Mouse (Mus musculus): Measurements from ENCODE around the gene Hdac11. TPM values are rescaled to one million over a fixed set of nuclear protein-coding genes. Genes with fewer than 3 reads are reported as not detected.
A peak's percentile ranks its signal among the peaks of the same experiment; 100 is the strongest.

Hdac11 gene
- polyA plus RNA-seq, 1 experiment from 2014 or later = 7.2 TPM

GRCm38 (mm10) chr6:91159047-91159446 is 2.6 kb downstream of the Hdac11 start:
- no peak for DNase-seq (ENCODE audit: low spot score)
- Histone ChIP-seq H3K4me1 (replicated peaks; ENCODE audit: control insufficient read depth, insufficient read depth, low read length) (peaks cover 69% of the 10 kb centered on the region), H3K9ac (ENCODE audit: low read depth, low read length) (peak overlapping the region; percentile 64), H3K27ac (ENCODE audit: low read depth, low read length) (peak overlapping the region; percentile 82), H3K36me3 (ENCODE audit: control insufficient read depth, insufficient read depth, low read length) (no peaks in the 10 kb centered on the region), H3K4me3 (ENCODE audit: low read depth, low read length) (peak overlapping the region; percentile 18), H3K4me2 (peak overlapping the region; percentile 90), H3K9me3 (ENCODE audit: control insufficient read depth, low read length) (no peaks in the 10 kb centered on the region), H3K27me3 (replicated peaks; ENCODE audit: control insufficient read depth, insufficient read depth, low read length) (no peaks in the 10 kb centered on the region)
- peak; percentile 29 for ATAC-seq (replicated peaks; ENCODE audit: low FRiP score)
- 61% methylated on average over 9 of the region's 9 CpGs for WGBS

- Histone ChIP-seq H3K27me3 (replicated peaks; ENCODE audit: control insufficient read depth, insufficient read depth, low read length) (no peaks in the 10 kb centered on the region), H3K36me3 (ENCODE audit: control insufficient read depth, insufficient read depth, low read length) (no peaks in the 10 kb centered on the region), H3K4me3 (ENCODE audit: low read depth, low read length) (no peak overlapping the region), H3K9me3 (ENCODE audit: control insufficient read depth, low read length) (no peaks in the 10 kb centered on the region), H3K4me1 (replicated peaks; ENCODE audit: control insufficient read depth, insufficient read depth, low read length) (peaks cover 79% of the 10 kb centered on the region), H3K9ac (ENCODE audit: low read depth, low read length) (0 out of 2 replicates have a peak overlapping the region, but pooled peaks have one; percentile 25), H3K27ac (ENCODE audit: low read depth, low read length) (peak overlapping the region; percentile 46), H3K4me2 (peak overlapping the region; percentile 14)
- ATAC-seq (replicated peaks; ENCODE audit: low FRiP score) = no peak
- no peak for DNase-seq (ENCODE audit: low spot score)
- WGBS = 70% methylated on average over 3 of the region's 3 CpGs
Measured at GRCm38 (mm10) chr6:91160399-91160798, 3.9 kb downstream of the Hdac11 start.

- ATAC-seq (replicated peaks; ENCODE audit: low FRiP score) (no peak), DNase-seq (ENCODE audit: low spot score) (no peak)
- Histone ChIP-seq H3K9ac (ENCODE audit: low read depth, low read length) (no peak overlapping the region), H3K36me3 (ENCODE audit: control insufficient read depth, insufficient read depth, low read length) (no peaks in the 10 kb centered on the region), H3K9me3 (ENCODE audit: control insufficient read depth, low read length) (no peaks in the 10 kb centered on the region), H3K4me2 (no peak overlapping the region), H3K4me3 (ENCODE audit: low read depth, low read length) (no peak overlapping the region), H3K4me1 (replicated peaks; ENCODE audit: control insufficient read depth, insufficient read depth, low read length) (peaks cover 75% of the 10 kb centered on the region), H3K27me3 (replicated peaks; ENCODE audit: control insufficient read depth, insufficient read depth, low read length) (no peaks in the 10 kb centered on the region), H3K27ac (ENCODE audit: low read depth, low read length) (no peak overlapping the region)
- 74% methylated on average over 2 of the region's 2 CpGs for WGBS
Measured at GRCm38 (mm10) chr6:91160976-91161375, 4.5 kb downstream of the Hdac11 start.

GRCm38 (mm10) chr6:91161506-91162235 is 5.2 kb downstream of the Hdac11 start:
- peaks cover 70% of the 10 kb centered on the region for H3K4me1 ChIP-seq (replicated peaks; ENCODE audit: control insufficient read depth, insufficient read depth, low read length)
- ATAC-seq (replicated peaks; ENCODE audit: low FRiP score) (no peak), DNase-seq (ENCODE audit: low spot score) (no peak)
- H3K36me3 ChIP-seq (ENCODE audit: control insufficient read depth, insufficient read depth, low read length) = no peaks in the 10 kb centered on the region
- H3K4me3 ChIP-seq (ENCODE audit: low read depth, low read length) = no peak overlapping the region
- no peaks in the 10 kb centered on the region for H3K9me3 ChIP-seq (ENCODE audit: control insufficient read depth, low read length)
- H3K9ac ChIP-seq (ENCODE audit: low read depth, low read length) = peak overlapping the region; percentile 40; the same call in 1 of the 2 replicates
- H3K27me3 ChIP-seq (replicated peaks; ENCODE audit: control insufficient read depth, insufficient read depth, low read length) = no peaks in the 10 kb centered on the region
- no peak overlapping the region for H3K4me2 ChIP-seq
- 65% methylated on average over 6 of the region's 6 CpGs for WGBS
- H3K27ac ChIP-seq (ENCODE audit: low read depth, low read length) = peak overlapping the region; percentile 95

GRCm38 (mm10) chr6:91162314-91162713 is 5.8 kb downstream of the Hdac11 start:
- 89% methylated on average over 5 of the region's 5 CpGs for WGBS
- no peak overlapping the region for H3K4me3 ChIP-seq (ENCODE audit: low read depth, low read length)
- no peak overlapping the region for H3K4me2 ChIP-seq
- peak overlapping the region; percentile 95 for H3K27ac ChIP-seq (ENCODE audit: low read depth, low read length)
- no peaks in the 10 kb centered on the region for H3K9me3 ChIP-seq (ENCODE audit: control insufficient read depth, low read length)
- no peaks in the 10 kb centered on the region for H3K27me3 ChIP-seq (replicated peaks; ENCODE audit: control insufficient read depth, insufficient read depth, low read length)
- H3K36me3 ChIP-seq (ENCODE audit: control insufficient read depth, insufficient read depth, low read length) = no peaks in the 10 kb centered on the region
- peak overlapping the region; percentile 9; the same call in 1 of the 2 replicates for H3K9ac ChIP-seq (ENCODE audit: low read depth, low read length)
- H3K4me1 ChIP-seq (replicated peaks; ENCODE audit: control insufficient read depth, insufficient read depth, low read length) = peaks cover 66% of the 10 kb centered on the region
- ATAC-seq (replicated peaks; ENCODE audit: low FRiP score) (no peak), DNase-seq (ENCODE audit: low spot score) (no peak)

GRCm38 (mm10) chr6:91163195-91163911 is 6.9 kb downstream of the Hdac11 start:
- Histone ChIP-seq H3K9me3 (ENCODE audit: control insufficient read depth, low read length) (no peaks in the 10 kb centered on the region), H3K27me3 (replicated peaks; ENCODE audit: control insufficient read depth, insufficient read depth, low read length) (no peaks in the 10 kb centered on the region), H3K4me2 (peak overlapping the region; percentile 58), H3K27ac (ENCODE audit: low read depth, low read length) (peak overlapping the region; percentile 95), H3K4me1 (replicated peaks; ENCODE audit: control insufficient read depth, insufficient read depth, low read length) (peaks cover 61% of the 10 kb centered on the region), H3K4me3 (ENCODE audit: low read depth, low read length) (no peak overlapping the region), H3K36me3 (ENCODE audit: control insufficient read depth, insufficient read depth, low read length) (no peaks in the 10 kb centered on the region), H3K9ac (ENCODE audit: low read depth, low read length) (peak overlapping the region; percentile 60)
- 25% methylated on average over 5 of the region's 5 CpGs for WGBS
- ATAC-seq (replicated peaks; ENCODE audit: low FRiP score) (peak; percentile 95), DNase-seq (ENCODE audit: low spot score) (peak; percentile 70)

- DNase-seq (ENCODE audit: low spot score) = no peak
- H3K36me3 ChIP-seq (ENCODE audit: control insufficient read depth, insufficient read depth, low read length) = no peaks in the 10 kb centered on the region
- no peaks in the 10 kb centered on the region for H3K27me3 ChIP-seq (replicated peaks; ENCODE audit: control insufficient read depth, insufficient read depth, low read length)
- H3K4me1 ChIP-seq (replicated peaks; ENCODE audit: control insufficient read depth, insufficient read depth, low read length) = peaks cover 50% of the 10 kb centered on the region
- ATAC-seq (replicated peaks; ENCODE audit: low FRiP score) = no peak
- H3K27ac ChIP-seq (ENCODE audit: low read depth, low read length) = peak overlapping the region; percentile 95
- no peaks in the 10 kb centered on the region for H3K9me3 ChIP-seq (ENCODE audit: control insufficient read depth, low read length)
- no peak overlapping the region for H3K4me3 ChIP-seq (ENCODE audit: low read depth, low read length)
- H3K4me2 ChIP-seq = no peak overlapping the region
- no peak overlapping the region for H3K9ac ChIP-seq (ENCODE audit: low read depth, low read length)
- WGBS = 89% methylated on average over 2 of the region's 2 CpGs
Measured at GRCm38 (mm10) chr6:91164584-91164983, 8.1 kb downstream of the Hdac11 start.

- ATAC-seq (replicated peaks; ENCODE audit: low FRiP score) = no peak
- DNase-seq (ENCODE audit: low spot score) = peak; percentile 53
- no peaks in the 10 kb centered on the region for H3K36me3 ChIP-seq (ENCODE audit: control insufficient read depth, insufficient read depth, low read length)
- no peak overlapping the region for H3K9ac ChIP-seq (ENCODE audit: low read depth, low read length)
- H3K27me3 ChIP-seq (replicated peaks; ENCODE audit: control insufficient read depth, insufficient read depth, low read length) = no peaks in the 10 kb centered on the region
- H3K9me3 ChIP-seq (ENCODE audit: control insufficient read depth, low read length) = no peaks in the 10 kb centered on the region
- H3K4me3 ChIP-seq (ENCODE audit: low read depth, low read length) = no peak overlapping the region
- H3K4me2 ChIP-seq = no peak overlapping the region
- 36% methylated on average over 3 of the region's 3 CpGs for WGBS
- no peak overlapping the region for H3K27ac ChIP-seq (ENCODE audit: low read depth, low read length)
- peaks cover 46% of the 10 kb centered on the region for H3K4me1 ChIP-seq (replicated peaks; ENCODE audit: control insufficient read depth, insufficient read depth, low read length)
Measured at GRCm38 (mm10) chr6:91165210-91165609, 8.7 kb downstream of the Hdac11 start.
